Comparison of ENCODE assay signal across 9 mouse cellular contexts in genomic region chr3:60611839-60612238, GRCm38 (mm10).
DNase-seq lines count a peak whose midpoint lies in the region; ATAC-seq lines count a peak whose summit lies in the region.
"Had no signal": no experiment of that assay in that cellular context is flagged by ENCODE, and none has a peak within 500 bp of the region (broad histone marks: within the 10 kb centered on the region; RNA-seq: fewer than 3 reads in every experiment).

No protein-coding gene starts in this region.

- intact Hi-C loops in heart, postnatal 36 days (cut with DNase I): loop anchor here (2.0 to 5.0 kb wide), 2 partner anchors 145 to 205 kb away; no protein-coding TSS in a partner anchor

- no peaks in the 10 kb centered on the region for H3K36me3 ChIP-seq in neural tube, embryonic 15.5 days

- no peak overlapping the region for H3K9ac ChIP-seq in neural tube, embryonic 15.5 days (replicated peaks)
- H3K9ac ChIP-seq: neural tube, embryonic 12.5 days had no signal

- H3K9me3 ChIP-seq in neural tube, embryonic 15.5 days (replicated peaks): no peaks in the 10 kb centered on the region
- H3K9me3 ChIP-seq: neural tube, embryonic 12.5 days had no signal

- H3K4me1 ChIP-seq in neural tube, embryonic 15.5 days: peaks cover 10% of the 10 kb centered on the region; the same call in 1 of the 2 replicates
- H3K4me1 ChIP-seq: neural tube, embryonic 12.5 days had no signal

- no peak overlapping the region for H3K4me2 ChIP-seq in neural tube, embryonic 15.5 days
- H3K4me2 ChIP-seq: neural tube, embryonic 12.5 days had no signal

- no peak for DNase-seq in frontal cortex, postnatal 10 days (ENCODE audit: low spot score in 2 of 2)
- DNase-seq in neural tube, embryonic 10.5 days (ENCODE audit: extremely low spot score, low spot score): peak; percentile 34
- DNase-seq in cerebellum, adult 11 months: peak; percentile 40
- peak; percentile 53 to 59 for DNase-seq in heart, postnatal 36 days
- peak; percentile 74 for DNase-seq in thymus, postnatal 14 days

- H3K27ac ChIP-seq in neural tube, embryonic 15.5 days (replicated peaks): no peak overlapping the region
- H3K27ac ChIP-seq: neural tube, embryonic 12.5 days had no signal

- no peaks in the 10 kb centered on the region for H3K27me3 ChIP-seq in neural tube, embryonic 15.5 days (replicated peaks)
- H3K27me3 ChIP-seq: neural tube, embryonic 12.5 days had no signal

- peak; percentile 46; the same call in 1 of the 2 replicates for ATAC-seq in frontal cortex, adult (ENCODE audit: low TSS enrichment)
- no peak for ATAC-seq in neural tube, embryonic 15.5 days (ENCODE audit: low FRiP score)
- ATAC-seq in megakaryocyte progenitor cell, adult 5-6 weeks (replicated peaks; ENCODE audit: poor library complexity): peak; percentile 55

- 16% methylated on average over 2 of the region's 2 CpGs for WGBS in neural tube, embryonic 15.5 days

- no peak overlapping the region for H3K4me3 ChIP-seq in neural tube, embryonic 15.5 days (replicated peaks)
- H3K4me3 ChIP-seq: neural tube, embryonic 12.5 days had no signal

Comparison
In these comparisons a context has a peak if more than half of its experiments do, and no peak if none do; other contexts are left out.
1. DNase-seq: peak in neural tube, embryonic 10.5 days (single experiment), cerebellum, adult 11 months (single experiment), heart, postnatal 36 days (2 of 2) and thymus, postnatal 14 days (single experiment); none in frontal cortex, postnatal 10 days (0 of 2).